Mouse (Mus musculus) olfactory bulb, adult 2 months (tissue): ENCODE measurements around the gene Bpifa5. TPM values are rescaled to one million over a fixed set of nuclear protein-coding genes. Genes with fewer than 3 reads are reported as not detected.
"Not testable (repeated sequence)": the region's sequence is repeated elsewhere in the genome, so short reads cannot be mapped to it uniquely, and the experiment has no call there.

Source experiments
- H3K27ac ChIP-seq: fragments of 200-500 bp; 2 replicates; pipeline ENCODE4 v1.5.1; 2012; ENCODE audit warnings: low read depth, low read length; ENCODE audit not compliant: insufficient read depth
- H3K4me1 ChIP-seq: fragments of 200-500 bp; 2 replicates; pipeline ENCODE4 v1.6.1; 2012; ENCODE audit warnings: low read length; ENCODE audit not compliant: control insufficient read depth, insufficient read depth
- H3K4me3 ChIP-seq: fragments of 200-500 bp; 2 replicates; pipeline ENCODE4 v1.5.1; 2012; ENCODE audit warnings: mild to moderate bottlenecking, low read depth, low read length, moderate library complexity; ENCODE audit not compliant: insufficient read depth
- CTCF ChIP-seq: fragments of 200-500 bp; IDR thresholded peaks from 2 replicates; pipeline ENCODE4 v1.5.1; 2012; ENCODE audit warnings: low read depth, mild to moderate bottlenecking, low read length, moderate library complexity; ENCODE audit not compliant: insufficient read depth
- POLR2A ChIP-seq: fragments of 200-500 bp; IDR thresholded peaks from 2 replicates; pipeline ENCODE4 v1.6.1; 2012; ENCODE audit warnings: mild to moderate bottlenecking, low read depth, low read length, moderate library complexity; ENCODE audit not compliant: insufficient read depth
- WGBS: fragments of 180-500 bp; shearing (Covaris S2); methylation state at CpG from one replicate; pipeline ENCODE4 v1.1.7; 2018; 5-methylcytosine and 5-hydroxymethylcytosine counted together
- polyA plus RNA-seq: library from polyadenylated mRNA; stranded (reverse); fragments of >200 nt; gene quantifications from 2 replicates; pipeline ENCODE4 v1.2.4, GENCODE M21; 2012; ENCODE audit warnings: low replicate concordance; ENCODE audit not compliant: missing spikeins, insufficient read depth, insufficient read length

The Bpifa5 gene
- polyA plus RNA-seq, 1 experiment = not detected

DNA sequence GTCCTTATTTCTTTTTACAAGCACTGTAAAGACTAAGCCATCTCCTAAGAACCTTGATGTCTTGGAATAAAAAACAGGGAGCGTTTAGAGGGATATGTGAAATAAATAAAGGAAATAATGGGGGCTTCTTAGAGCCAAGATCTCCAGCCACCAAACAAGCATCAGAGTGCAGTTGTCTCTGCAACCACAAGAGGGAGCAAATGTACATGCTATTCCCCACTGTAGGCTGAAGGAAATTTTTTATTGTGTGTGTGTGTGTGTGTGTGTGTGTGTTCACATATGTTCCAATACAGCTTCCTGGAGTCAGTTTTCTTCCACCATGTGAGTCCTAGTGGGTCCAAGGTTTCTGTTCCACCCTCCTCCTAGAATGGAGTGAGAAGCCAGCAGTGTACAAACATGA is 10.9 kb downstream of the Bpifa5 start:
- WGBS = 51% methylated on average over 1 of the region's 1 CpGs
- Histone ChIP-seq H3K4me3 (no peak overlapping the region), H3K27ac (no peak overlapping the region), H3K4me1 (no peaks in the 10 kb centered on the region)
- TF ChIP-seq CTCF (no peak), POLR2A (no peak)

DNA sequence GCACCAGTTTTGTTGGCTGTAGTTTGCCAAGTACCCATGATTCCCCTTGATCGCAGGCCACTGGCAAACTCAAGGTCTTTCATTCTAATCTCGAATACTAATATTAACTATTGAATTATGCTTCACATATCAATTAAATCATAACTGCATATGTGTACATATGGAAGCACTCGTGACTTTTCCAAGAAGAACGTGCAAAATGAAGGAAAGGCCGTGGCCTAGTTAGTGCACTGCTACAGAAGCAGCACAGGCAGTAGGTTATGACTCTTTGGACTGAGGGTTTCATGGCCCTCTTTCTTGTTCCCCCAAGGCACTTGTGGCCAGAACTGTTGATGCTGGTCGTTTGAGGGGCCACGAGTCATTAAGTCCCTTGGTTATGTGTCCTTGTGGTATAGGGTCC is 19.5 kb downstream of the Bpifa5 start:
- H3K4me3 ChIP-seq, H3K4me1 ChIP-seq, H3K27ac ChIP-seq: not testable (repeated sequence)
- WGBS = 88% methylated on average over 7 of the region's 7 CpGs

DNA sequence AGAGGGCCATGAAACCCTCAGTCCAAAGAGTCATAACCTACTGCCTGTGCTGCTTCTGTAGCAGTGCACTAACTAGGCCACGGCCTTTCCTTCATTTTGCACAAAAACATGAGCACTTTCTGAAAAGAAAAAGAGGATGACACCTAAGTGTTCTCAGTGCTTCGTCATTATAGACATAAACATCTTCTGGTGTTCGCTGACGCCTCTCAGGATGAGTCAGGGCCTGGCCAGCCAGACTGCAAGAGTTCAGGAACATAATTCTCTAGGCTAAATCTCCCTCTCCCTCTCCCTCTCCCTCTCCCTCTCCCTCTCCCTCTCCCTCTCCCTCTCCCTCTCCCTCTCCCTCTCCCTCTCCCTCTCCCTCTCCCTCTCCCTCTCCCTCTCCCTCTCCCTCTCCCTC is 20.7 kb downstream of the Bpifa5 start:
- 81% methylated on average over 4 of the region's 4 CpGs for WGBS
- H3K4me3 ChIP-seq, H3K27ac ChIP-seq, H3K4me1 ChIP-seq: not testable (repeated sequence)

DNA sequence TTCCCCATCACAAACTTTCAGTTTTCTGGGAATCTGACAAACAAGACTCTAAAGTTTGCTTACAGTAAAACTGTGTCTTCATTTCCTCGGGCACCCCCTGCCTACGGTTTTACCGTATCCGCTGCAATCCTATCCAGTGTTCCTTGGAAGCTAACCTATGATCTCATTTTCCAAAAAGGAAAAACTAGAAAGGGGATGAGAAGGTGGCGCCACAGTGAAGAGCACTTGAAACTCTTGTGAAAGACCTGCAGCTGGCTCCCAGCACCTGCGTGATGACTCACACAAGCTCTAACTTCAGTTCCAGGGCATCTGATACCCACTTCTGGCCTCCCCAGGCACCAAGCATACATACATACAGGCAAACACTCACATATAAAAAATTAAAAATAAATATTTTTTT is 22.9 kb downstream of the Bpifa5 start:
- TF ChIP-seq CTCF (no peak), POLR2A (no peak)
- Histone ChIP-seq H3K27ac (no peak overlapping the region), H3K4me3 (no peak overlapping the region), H3K4me1 (no peaks in the 10 kb centered on the region)
- WGBS = 81% methylated on average over 6 of the region's 6 CpGs

DNA sequence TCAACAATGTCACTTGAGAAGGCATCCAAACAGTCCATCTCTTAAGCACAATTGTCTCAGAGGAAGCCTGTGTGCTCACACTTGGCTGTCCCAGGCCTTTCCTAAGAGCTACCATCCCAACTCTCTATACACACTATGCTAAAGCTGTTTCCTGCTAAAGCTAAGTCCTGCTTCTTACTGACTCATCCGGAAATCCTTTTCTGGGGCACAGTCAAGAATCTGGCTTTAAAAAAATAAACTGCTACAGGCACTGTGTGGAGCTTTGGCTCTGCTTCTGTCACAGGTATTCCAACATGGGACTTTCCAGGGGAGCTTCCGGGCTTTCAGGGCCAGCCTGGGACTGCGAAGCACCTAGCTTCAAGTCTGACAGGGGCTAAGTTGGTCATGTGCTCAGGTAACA is 23.3 kb downstream of the Bpifa5 start:
- WGBS = 77% methylated on average over 3 of the region's 3 CpGs

DNA sequence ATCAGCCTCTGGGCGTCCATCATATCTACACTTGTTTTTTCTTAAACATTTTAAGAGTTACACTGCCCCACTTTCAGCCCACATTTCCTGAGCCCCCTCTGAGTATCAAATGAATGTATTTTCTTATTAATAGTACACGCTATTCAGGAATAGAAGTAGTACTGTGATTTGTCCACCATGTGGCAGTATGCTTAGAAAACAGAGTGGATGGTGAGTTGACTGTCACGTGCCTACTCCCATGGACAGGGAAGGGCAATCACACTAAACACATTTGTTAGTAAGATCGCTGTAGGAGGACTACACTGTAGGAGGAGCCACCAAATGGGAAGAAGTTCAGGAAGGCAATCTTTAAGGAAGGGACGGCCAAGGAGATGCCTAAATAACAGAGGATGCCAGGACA is 25.1 kb downstream of the Bpifa5 start:
- Histone ChIP-seq H3K27ac (no peak overlapping the region), H3K4me1 (no peaks in the 10 kb centered on the region), H3K4me3 (no peak overlapping the region)
- TF ChIP-seq POLR2A = no peak
- no peak for TF ChIP-seq CTCF
- 54% methylated on average over 5 of the region's 5 CpGs for WGBS

More for the DNA sequence above, 23.3 kb downstream of the Bpifa5 start:
- no peak for TF ChIP-seq POLR2A
- TF ChIP-seq CTCF = no peak
- Histone ChIP-seq H3K27ac (no peak overlapping the region), H3K4me3 (no peak overlapping the region), H3K4me1 (no peaks in the 10 kb centered on the region)

DNA sequence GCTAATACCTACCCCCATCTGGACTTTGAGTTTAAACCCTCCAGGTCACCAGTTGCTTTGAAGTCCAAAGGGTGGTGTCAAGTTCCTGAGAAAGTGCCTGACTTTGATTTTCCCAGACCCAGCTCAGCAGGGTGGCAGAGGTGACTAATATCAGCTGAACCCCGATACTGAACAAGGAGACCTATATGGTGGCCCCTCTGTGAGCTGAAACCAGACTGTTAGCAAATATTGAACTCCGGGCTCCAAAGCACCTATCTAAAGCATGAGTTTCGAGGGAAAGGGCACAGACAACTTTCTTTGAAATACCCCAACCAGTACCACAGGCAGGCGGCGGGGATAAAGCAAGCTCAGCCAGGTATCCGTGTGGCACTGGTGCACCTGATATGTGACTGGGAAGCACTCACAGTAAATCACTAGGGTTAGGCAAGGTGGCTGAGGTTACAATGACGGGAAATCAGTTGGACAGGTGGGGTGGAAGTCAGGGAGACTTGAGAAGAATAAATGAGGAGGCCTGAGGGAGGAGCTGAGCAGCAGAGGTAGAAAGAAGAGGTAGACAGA is 27.5 kb downstream of the Bpifa5 start:
- 87% methylated on average over 7 of the region's 7 CpGs for WGBS
- TF ChIP-seq POLR2A (no peak), CTCF (no peak)
- Histone ChIP-seq H3K4me1 (no peaks in the 10 kb centered on the region), H3K4me3 (no peak overlapping the region), H3K27ac (no peak overlapping the region)

DNA sequence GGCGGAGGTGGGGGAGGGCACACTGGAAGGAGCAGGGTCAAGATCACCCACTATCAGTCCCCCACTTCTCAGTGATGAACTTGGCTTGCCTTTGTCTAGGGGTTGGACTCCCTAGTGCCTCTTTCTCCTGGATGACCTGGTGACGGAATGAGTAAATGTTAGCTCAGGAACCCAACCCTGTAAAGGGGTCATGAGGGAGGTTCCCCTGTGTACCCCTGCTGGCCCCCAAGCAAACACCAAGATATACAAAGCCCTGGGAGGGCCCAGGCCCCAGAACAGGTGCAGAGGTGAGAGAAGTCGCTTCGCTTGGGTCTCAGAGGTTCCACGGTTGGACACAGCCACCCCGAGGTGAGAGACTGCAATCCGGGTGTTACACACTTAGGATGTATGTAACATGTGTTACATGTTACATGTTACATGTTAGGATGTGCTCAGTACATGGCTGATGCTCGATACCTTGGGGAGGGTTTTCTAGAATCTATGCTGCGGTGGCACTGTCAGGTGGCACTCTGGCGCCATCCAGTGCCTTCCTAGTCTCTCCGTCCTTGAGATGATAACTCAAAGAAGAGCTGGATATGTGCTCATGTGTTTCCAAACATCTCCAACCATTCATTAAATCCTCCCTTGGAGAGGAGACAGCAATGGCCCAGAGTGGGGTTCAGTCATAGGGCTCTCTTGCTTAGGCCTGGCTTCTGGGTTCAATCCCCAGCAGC is 28.3 kb downstream of the Bpifa5 start, which contains the start of gene Bpifb1:
Bpifb1 (plus strand) TSS at position 273 of the 713 bp plus-strand sequence.
- Histone ChIP-seq H3K4me3 (no peak within 1 kb of the TSS), H3K27ac (no peak within 1 kb of the TSS), H3K4me1 (no peaks in the 10 kb centered on the region)
- no peak for TF ChIP-seq POLR2A
- TF ChIP-seq CTCF = no peak
- WGBS = 91% methylated on average over 11 of the region's 11 CpGs

DNA sequence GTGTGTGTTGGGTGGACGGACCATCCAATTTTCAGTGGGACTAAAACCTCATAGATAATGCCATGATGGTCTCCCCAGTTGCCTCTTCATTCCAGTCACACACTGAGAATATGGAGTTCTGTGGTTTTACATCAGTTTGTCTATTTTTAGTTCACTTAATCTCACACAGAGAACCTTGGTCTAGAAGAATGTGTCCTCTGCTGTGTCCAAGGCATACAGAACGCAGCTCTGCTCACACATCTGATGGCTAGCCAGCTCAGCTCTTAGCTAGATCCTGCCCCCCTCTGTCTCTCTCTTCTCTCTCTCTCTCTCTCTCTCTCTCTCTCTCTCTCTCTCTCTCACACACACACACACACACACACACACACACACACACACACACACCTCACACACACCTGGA is 29.7 kb downstream of the Bpifa5 start:
- TF ChIP-seq CTCF (no peak), POLR2A (no peak)
- 73% methylated on average over 2 of the region's 2 CpGs for WGBS
- H3K4me1 ChIP-seq = no peaks in the 10 kb centered on the region
- no peak overlapping the region for H3K4me3 ChIP-seq
- no peak overlapping the region for H3K27ac ChIP-seq

DNA sequence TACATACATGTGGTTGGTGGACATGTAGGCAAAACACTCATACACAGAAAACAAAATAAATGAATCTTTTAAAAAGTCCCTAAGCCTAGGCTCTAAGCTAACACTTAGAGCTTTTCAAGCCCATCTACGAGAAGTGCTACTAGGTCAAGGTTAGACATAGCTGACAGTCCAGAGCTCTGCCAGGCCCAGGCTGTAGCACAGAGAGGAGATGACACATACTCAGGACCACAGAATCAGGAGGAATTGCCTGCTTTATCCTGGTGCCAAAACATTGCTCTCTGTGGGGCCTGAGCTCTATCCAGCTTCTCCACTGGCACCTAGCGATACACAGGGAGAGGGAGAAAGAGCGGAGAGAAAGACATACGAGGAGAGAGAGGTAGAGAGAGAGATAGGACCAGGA is 30.7 kb downstream of the Bpifa5 start:
- WGBS = 92% methylated on average over 4 of the region's 4 CpGs
- Histone ChIP-seq H3K4me3 (no peak overlapping the region), H3K27ac (no peak overlapping the region), H3K4me1 (no peaks in the 10 kb centered on the region)
- TF ChIP-seq CTCF = no peak
